Mouse (Mus musculus) neutrophil, adult 5-6 weeks (primary cell): ENCODE data around the gene Akap12. TPM values are rescaled to one million over a fixed set of nuclear protein-coding genes. Genes with fewer than 3 reads are reported as not detected.
A peak's percentile ranks its signal among the peaks of the same experiment; 100 is the strongest.

Experiments
- ATAC-seq: fragments of 151-379, 151-347 bp; 2 replicates; pipeline ENCODE4 v1.8.0; 2017; ENCODE audit warnings: mild to moderate bottlenecking, moderate TSS enrichment; ENCODE audit not compliant: insufficient number of reproducible peaks, poor library complexity, low FRiP score, severe bottlenecking; ENCODE audit errors: extremely low read depth
- total RNA-seq: library from RNA; stranded (forward); fragments of 200-1000 nt; gene quantifications from 2 replicates; pipeline ENCODE4 v1.2.3, GENCODE M21; 2017

Akap12 gene
- total RNA-seq, result 22.1 and 24.2 TPM in 2 replicates

GRCm38 (mm10) chr10:4266041-4266930 lies at the start of gene Akap12:
TSS of gene Akap12 (plus strand) at chr10:4266380.
- peak; percentile 44; the same call in 1 of the 2 replicates for ATAC-seq

DNA sequence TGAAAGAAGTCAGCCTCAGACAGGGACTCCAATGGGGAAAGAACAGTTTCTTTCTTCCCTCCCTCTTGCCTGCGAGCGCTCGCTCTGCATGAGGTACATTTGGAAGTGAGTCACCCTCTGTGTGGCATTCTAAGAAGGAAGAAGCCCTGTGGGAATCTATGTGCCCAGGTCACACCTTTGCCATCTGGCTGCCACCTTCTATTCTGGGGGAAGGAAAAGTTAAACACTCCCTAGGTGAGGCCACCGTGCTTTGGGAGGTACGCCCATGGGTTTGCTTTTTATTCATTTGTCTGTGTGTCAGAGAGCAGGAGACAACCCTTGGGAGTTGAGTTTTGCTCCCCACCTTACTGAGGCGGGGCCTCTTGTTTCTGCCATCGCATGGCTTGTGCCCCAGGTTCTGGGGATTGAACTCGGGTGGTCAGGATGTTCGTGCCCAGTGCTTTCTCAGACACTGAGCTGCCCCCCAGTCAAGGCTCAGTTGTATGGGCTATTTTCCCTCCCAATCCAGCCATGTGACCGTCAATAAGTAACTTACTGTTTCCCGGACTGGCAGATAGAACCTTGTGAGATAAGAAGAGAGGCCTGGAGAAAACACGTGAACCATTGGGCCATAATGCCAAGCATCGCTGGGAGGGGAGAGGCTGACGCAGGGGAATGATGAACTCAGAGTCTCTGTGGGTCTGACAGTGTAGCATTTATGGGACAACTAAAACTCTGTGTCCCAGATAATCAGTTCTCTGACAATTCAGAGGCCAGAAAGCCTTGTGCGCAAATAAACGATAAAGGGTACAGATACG lies 35.4 kb upstream of the Akap12 start:
- no peak for ATAC-seq

DNA sequence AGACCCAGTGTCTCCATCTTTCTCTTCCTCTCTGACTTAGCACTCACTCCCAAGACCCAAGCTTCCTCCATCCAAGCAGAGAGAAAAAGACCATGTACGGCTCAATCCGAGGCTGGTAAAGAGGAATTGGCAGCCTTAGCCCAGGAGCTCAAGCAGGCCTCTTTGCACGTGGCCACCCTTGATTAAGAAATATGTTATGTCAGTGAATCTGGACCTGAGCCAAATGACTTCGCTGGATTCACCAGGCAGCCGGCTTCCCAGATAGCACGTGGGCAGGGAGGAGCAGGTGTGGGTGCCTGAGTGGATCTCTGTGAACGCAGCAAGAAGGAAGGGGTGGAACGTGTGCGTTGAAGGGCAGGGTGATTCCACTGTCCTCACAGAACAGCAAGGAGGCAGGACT lies 33.1 kb upstream of the Akap12 start:
- no peak for ATAC-seq

DNA sequence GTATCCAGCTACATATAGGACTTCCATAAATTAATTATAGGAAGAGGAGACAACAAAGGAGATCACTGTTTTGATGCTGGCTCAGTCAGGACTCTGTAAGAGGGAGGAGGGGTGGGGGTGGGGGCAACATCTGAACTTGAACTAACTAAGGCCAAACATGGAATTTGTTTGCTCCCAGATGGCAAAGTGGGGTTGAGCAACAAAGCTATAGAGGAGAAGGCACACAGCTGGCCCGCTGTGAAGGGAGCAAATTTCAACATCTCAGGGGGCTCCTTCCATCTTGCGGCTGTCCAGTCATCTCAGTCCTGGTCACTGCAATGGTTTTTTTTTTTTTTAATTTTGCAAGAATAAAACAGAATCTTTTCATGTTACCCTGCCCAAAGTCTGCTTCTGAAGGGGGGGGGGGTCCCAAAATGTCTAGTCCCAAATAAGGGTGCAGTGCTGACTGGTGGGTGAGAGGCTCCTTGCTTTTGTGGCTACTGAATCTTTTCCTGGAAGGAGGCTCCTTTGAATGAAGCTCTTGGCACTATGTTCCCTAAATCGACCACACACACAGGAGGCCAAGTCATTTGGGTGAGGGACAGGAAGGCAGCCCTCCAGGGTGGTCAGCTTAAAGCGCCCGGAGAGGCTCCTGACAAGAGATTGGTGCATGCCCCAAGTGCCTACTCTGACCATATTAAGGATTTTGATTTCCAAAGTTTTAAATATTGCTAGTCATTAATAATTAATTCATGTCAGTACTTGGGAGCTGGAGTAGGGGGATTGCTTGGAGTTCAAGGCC lies 26.2 kb upstream of the Akap12 start:
- no peak for ATAC-seq

DNA sequence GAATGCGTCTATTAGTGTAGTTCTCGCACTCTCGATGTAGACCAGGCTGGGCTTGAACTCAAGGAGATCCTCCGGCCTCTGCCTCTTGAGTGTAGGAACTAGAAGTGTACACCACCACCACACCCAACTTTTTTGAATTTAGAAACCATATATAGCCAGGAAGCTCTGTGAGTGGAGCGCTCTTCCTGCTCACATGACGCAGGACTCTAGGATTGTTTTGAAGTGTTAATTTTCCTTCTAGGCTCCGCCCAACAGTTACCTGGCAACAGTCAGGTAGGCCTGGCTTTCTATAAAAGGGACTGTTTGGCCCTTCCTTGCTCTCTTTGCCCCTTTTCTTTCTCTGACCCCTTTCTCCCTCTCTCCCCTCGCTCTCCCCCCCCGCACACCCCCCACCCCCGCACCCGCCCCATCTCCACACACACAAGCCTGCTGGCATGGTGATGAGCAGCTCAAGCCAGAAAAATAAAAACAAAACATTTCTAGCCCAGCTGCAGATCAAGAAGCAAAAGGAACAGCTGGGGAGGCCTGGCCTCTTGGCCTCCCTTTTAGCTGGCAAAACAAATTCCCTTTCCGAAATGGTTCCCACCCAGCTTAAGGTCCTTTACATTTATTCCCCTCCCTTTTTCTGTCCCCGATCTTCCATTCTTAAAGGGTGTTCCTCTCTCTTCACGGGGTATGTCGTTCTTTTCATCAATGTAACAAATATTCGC lies 22.4 kb upstream of the Akap12 start:
- ATAC-seq, result no peak

DNA sequence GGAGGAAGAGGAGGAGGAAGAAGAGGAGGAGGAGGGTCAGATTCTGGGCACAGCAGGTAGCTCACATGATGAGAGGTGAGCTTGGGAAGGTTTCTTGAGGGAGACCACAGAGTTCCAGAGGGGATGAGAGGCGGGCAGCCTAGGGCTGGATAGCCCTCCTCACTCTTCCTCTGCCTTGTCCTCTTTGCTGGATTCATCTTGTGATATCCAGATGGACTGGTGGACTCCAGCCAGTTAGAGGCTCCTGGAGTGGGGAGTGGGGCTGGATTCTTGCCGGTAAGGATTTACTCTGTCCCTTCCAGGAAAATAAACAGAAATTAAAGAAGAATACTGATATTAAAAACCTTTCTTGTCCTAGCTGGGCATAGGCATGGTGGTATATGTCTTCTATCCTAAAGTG lies 20.4 kb upstream of the Akap12 start:
- ATAC-seq, result no peak

DNA sequence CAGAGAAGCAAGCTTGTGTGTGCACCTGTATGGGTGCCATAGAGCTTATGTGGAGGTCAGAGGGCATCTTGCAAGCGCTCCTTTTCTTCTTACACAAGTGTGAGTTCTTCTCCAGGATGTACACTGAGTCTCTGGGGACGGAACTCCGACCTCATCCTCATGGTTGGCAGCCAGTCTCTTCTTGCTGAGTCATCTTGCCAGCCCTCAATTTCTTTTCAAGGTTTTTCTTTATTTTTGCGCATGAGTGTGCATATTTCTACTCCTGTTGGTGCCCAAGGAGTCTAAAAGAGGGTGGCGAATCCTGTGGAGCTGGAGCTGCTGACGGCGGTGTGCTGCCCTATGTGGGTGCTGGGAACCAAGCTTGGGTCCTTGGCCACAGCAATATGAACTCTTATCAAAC lies 19.8 kb upstream of the Akap12 start:
- no peak for ATAC-seq

DNA sequence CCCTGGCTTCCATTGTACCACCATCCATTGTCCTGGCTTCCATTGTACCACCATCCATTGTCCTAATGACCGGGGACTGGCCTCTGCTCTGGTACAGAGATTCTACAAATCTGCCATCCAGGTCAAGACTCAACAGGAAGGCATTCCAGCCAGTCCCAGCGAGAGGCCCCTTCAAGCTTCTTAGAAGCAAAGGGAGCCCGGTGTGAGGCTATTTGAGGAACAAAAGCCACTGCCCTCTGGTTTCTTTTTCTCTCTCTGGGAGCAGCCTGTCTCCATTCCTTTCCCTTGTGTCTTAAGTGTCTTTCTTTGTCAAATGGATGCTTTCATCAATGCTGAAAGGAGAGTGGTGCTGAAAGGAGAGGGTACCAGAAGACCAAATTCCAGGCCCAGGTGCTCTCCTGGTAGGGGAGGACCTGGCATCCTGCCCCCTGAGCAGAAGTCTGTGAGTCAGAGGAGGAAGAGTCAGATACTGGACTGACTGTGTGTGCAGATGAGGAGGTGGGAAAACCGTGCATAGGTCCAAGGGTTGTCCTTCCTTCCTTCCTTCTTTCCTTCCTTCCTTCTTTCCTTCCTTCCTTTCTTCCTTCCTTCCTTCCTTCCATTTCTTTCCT lies 16.8 kb upstream of the Akap12 start:
- ATAC-seq, result no peak

- 0 out of 2 replicates have a peak, but pooled peaks have one; percentile 23 for ATAC-seq
These were observed 15.5 kb upstream of the Akap12 start for GRCm38 (mm10) chr10:4250681-4251080.

DNA sequence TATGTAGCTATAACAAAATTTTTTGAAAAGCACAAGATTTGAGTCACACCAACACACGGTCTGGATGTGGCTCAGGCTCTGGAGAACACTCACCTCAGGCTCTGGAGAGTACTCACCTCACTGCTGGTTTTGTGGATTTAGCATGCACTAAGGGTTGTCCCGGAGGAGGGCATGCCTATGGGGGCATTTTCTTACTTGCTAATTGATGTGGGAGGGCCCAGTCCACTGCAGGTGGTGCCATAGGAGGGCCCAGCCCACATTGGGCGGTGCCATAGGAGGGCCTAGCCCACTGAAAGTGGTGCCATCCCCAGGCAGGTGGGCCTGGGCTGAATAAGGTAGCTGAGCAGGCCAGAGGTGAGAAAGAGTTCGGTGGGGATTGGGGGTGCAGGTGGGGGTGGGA lies 12.6 kb upstream of the Akap12 start:
- ATAC-seq, result no peak

- no peak for ATAC-seq
These were observed 11.7 kb upstream of the Akap12 start for GRCm38 (mm10) chr10:4254459-4254858.

DNA sequence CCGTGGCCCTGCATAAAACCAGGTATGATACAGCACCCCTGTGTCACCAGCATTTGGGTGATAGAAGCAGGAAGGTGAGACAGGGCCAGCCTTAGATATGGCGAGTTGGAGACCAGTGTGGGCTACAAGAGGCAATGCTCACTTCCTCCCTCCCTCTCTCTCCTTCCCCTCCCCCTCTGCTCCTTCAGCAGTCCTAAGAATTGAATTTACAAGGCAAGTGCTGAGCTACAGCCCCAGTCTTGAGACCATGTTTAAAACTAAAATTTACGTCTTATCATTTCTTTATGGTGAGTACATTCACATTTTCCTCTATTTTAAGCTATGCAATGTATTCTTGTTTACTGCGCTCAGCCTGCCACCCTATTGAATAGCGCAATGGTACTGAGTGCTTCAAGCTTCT lies 5.3 kb upstream of the Akap12 start:
- 0 out of 2 replicates have a peak, but pooled peaks have one; percentile 23 for ATAC-seq

GRCm38 (mm10) chr10:4261359-4261952 lies 4.7 kb upstream of the Akap12 start:
- ATAC-seq, result no peak

- no peak for ATAC-seq
These were observed 539 bp upstream of the Akap12 start for GRCm38 (mm10) chr10:4265641-4266040.

DNA sequence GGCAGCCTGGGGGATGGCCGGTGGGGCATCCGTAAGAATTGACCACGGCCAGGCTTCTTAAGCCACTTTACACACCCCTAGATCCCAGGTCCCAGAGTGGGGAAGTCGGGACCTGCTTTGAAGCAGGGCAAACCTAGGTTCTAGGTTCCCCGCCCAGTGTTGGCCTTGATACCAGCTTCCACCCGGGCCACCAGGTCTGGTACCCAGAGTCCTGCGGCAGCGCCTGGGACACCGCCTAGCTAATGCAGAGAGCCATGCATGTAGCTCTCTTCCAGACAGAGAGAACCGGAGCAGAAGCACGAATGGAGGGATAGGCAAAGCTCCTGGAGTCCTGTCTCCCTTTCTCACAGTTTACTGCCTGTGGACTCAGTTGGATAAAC lies 741 bp downstream of the Akap12 start:
- peak; percentile 34 for ATAC-seq

- no peak for ATAC-seq
These were observed 1.3 kb downstream of the Akap12 start for GRCm38 (mm10) chr10:4267481-4267880.

DNA sequence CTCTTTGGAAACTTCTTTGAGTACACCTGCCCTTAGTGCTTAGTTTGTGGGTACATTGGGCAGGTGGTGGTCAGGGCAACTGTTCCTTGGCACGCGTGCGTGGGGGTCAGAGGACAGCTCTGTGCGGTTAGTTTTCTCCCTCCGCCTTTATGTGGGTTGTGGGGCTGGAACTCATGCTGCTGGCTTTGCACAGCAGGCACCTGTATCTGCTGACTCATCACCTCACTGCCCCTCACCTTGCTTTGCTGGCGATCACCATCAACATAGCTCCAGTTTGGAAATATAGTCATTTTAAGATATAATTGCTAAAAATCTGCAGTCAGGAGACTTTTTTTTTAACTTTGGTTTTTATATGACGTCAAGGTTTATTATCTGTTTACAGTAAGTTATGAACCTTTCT lies 2.0 kb downstream of the Akap12 start:
- no peak for ATAC-seq

- no peak for ATAC-seq
These were observed 9.4 kb downstream of the Akap12 start for GRCm38 (mm10) chr10:4275572-4275971.
